Mouse (Mus musculus) megakaryocyte, embryonic 14.5 days (primary cell): Measurements from ENCODE around the gene Dennd1c. TPM values are rescaled to one million over a fixed set of nuclear protein-coding genes. Genes with fewer than 3 reads are reported as not detected.

ENCODE experiments used
- H3K27me3 ChIP-seq: replicated peaks from 2 replicates; pipeline ENCODE3; 2012; ENCODE audit warnings: inconsistent platforms
- H3K36me3 ChIP-seq: replicated peaks from 2 replicates; pipeline ENCODE3; 2012; ENCODE audit warnings: low read length, inconsistent platforms, mixed read lengths
- H3K4me1 ChIP-seq: 2 replicates; pipeline ENCODE4 v1.6.1; 2012; ENCODE audit warnings: inconsistent platforms
- H3K4me3 ChIP-seq: replicated peaks from 2 replicates; pipeline ENCODE3; 2012; ENCODE audit warnings: moderate library complexity, mild to moderate bottlenecking, inconsistent platforms
- H3K9me3 ChIP-seq: 2 replicates; pipeline ENCODE4 v1.6.1; 2012; ENCODE audit warnings: inconsistent platforms
- FLI1 ChIP-seq: IDR thresholded peaks from 2 replicates; pipeline ENCODE4 v1.6.1; 2012; ENCODE audit warnings: low read length, inconsistent platforms, mixed read lengths
- GATA1 ChIP-seq: IDR thresholded peaks from 3 replicates; pipeline ENCODE4 v1.6.1; 2012; ENCODE audit warnings: mixed read lengths, low read length, inconsistent platforms, borderline replicate concordance
- polyA plus RNA-seq: library from polyadenylated mRNA; stranded (reverse); fragments of >175 nt; gene quantifications from 2 replicates; pipeline ENCODE4 v1.2.3, GENCODE M21; 2012; ENCODE audit warnings: low replicate concordance; ENCODE audit not compliant: insufficient read depth

Gene Dennd1c
- polyA plus RNA-seq, 1 experiment: 31.6 TPM

- H3K4me3 ChIP-seq: peak overlapping the region; percentile 94
- TF ChIP-seq GATA1 (no peak), FLI1 (no peak)
- no peaks in the 10 kb centered on the region for H3K27me3 ChIP-seq
- H3K36me3 ChIP-seq: peaks cover 44% of the 10 kb centered on the region
- H3K4me1 ChIP-seq: peaks cover 51% of the 10 kb centered on the region
- no peaks in the 10 kb centered on the region for H3K9me3 ChIP-seq
Observed at GRCm38 (mm10) chr17:57029691-57030090, 48.6 kb downstream of the Dennd1c start.

- peaks cover 59% of the 10 kb centered on the region for H3K4me1 ChIP-seq
- peaks cover 67% of the 10 kb centered on the region for H3K36me3 ChIP-seq
- TF ChIP-seq FLI1: no peak
- no peak for TF ChIP-seq GATA1
- H3K9me3 ChIP-seq: no peaks in the 10 kb centered on the region
- no peaks in the 10 kb centered on the region for H3K27me3 ChIP-seq
- H3K4me3 ChIP-seq: no peak overlapping the region
Observed at GRCm38 (mm10) chr17:57027471-57027870, 50.8 kb downstream of the Dennd1c start.

- H3K27me3 ChIP-seq: no peaks in the 10 kb centered on the region
- H3K4me3 ChIP-seq: no peak overlapping the region
- TF ChIP-seq GATA1 (no peak), FLI1 (no peak)
- H3K36me3 ChIP-seq: peaks cover 65% of the 10 kb centered on the region
- H3K9me3 ChIP-seq: no peaks in the 10 kb centered on the region
- peaks cover 50% of the 10 kb centered on the region for H3K4me1 ChIP-seq
Observed at GRCm38 (mm10) chr17:57020960-57021359, 57.4 kb downstream of the Dennd1c start.

- no peak overlapping the region for H3K4me3 ChIP-seq
- TF ChIP-seq FLI1: no peak
- H3K4me1 ChIP-seq: peaks cover 42% of the 10 kb centered on the region
- H3K27me3 ChIP-seq: no peaks in the 10 kb centered on the region
- no peaks in the 10 kb centered on the region for H3K9me3 ChIP-seq
- H3K36me3 ChIP-seq: peaks cover 52% of the 10 kb centered on the region
Observed at GRCm38 (mm10) chr17:57019693-57020092, 58.6 kb downstream of the Dennd1c start.

Other genes with a start within 250 kb of the Dennd1c start
- gene Rfx2, start 247.5 kb downstream of the Dennd1c start, polyA plus RNA-seq: 0.51 and 1.4 TPM in 2 replicates
- not detected in 2 replicates for gene Acsbg2, start 204.1 kb downstream of the Dennd1c start, polyA plus RNA-seq
- 0.36 TPM in 1 of 2 replicates, not detected in the other for gene 1700061G19Rik, start 203.0 kb downstream of the Dennd1c start, polyA plus RNA-seq
- 43.2 and 95.7 TPM in 2 replicates for gene Mllt1, start 143.1 kb downstream of the Dennd1c start, polyA plus RNA-seq
- not detected in 2 replicates for gene Acer1, start 96.4 kb downstream of the Dennd1c start, polyA plus RNA-seq
- 177 and 234 TPM in 2 replicates for gene Clpp, start 88.2 kb downstream of the Dennd1c start, polyA plus RNA-seq
- 20.4 and 32.6 TPM in 2 replicates for gene Alkbh7, start 81.2 kb downstream of the Dennd1c start, polyA plus RNA-seq
- gene Pspn, start 78.5 kb downstream of the Dennd1c start, polyA plus RNA-seq: 0.63 TPM in 1 of 2 replicates, not detected in the other
- gene Gtf2f1, start 67.2 kb downstream of the Dennd1c start, polyA plus RNA-seq: 61.0 and 154 TPM in 2 replicates
- 0.08 TPM in 1 of 2 replicates, not detected in the other for gene Gm17949, start 67.0 kb downstream of the Dennd1c start, polyA plus RNA-seq
- gene Khsrp, start 47.0 kb downstream of the Dennd1c start, polyA plus RNA-seq: 202 and 511 TPM in 2 replicates
- not detected in 2 replicates for gene Slc25a41, start 36.9 kb downstream of the Dennd1c start, polyA plus RNA-seq
- gene Crb3, start 19.4 kb downstream of the Dennd1c start, polyA plus RNA-seq: 0.11 TPM in 1 of 2 replicates, not detected in the other
- 0.49 and 6.1 TPM in 2 replicates for gene Slc25a23, start 18.7 kb downstream of the Dennd1c start, polyA plus RNA-seq
- gene Tubb4a, start 9.3 kb upstream of the Dennd1c start, polyA plus RNA-seq: 1.4 and 1.5 TPM in 2 replicates
- 3.3 and 4.6 TPM in 2 replicates for gene Tnfsf9, start 26.8 kb upstream of the Dennd1c start, polyA plus RNA-seq
- not detected in 2 replicates for gene Cd70, start 71.3 kb upstream of the Dennd1c start, polyA plus RNA-seq
- gene Tnfsf14, start 115.7 kb upstream of the Dennd1c start, polyA plus RNA-seq: 49.5 and 144 TPM in 2 replicates
- 0.52 and 16.6 TPM in 2 replicates for gene C3, start 149.6 kb upstream of the Dennd1c start, polyA plus RNA-seq
- 30.6 and 33.1 TPM in 2 replicates for gene Gpr108, start 169.9 kb upstream of the Dennd1c start, polyA plus RNA-seq
- gene Trip10, start 170.9 kb upstream of the Dennd1c start, polyA plus RNA-seq: 25.4 and 45.7 TPM in 2 replicates
- 34.6 and 164 TPM in 2 replicates for gene Vav1, start 200.6 kb upstream of the Dennd1c start, polyA plus RNA-seq